Comparison of ENCODE assay signal across 9 mouse cellular contexts in genomic region chr9:98424291-98424690, GRCm38 (mm10). TPM values are rescaled to one million over a fixed set of nuclear protein-coding genes. Genes with fewer than 3 reads are reported as not detected.
DNase-seq lines count a peak whose midpoint lies in the region; ATAC-seq lines count a peak whose summit lies in the region.
"Had no signal": no experiment of that assay in that cellular context is flagged by ENCODE, and none has a peak within 500 bp of the region (broad histone marks: within the 10 kb centered on the region; RNA-seq: fewer than 3 reads in every experiment).

No protein-coding gene starts in this region.

- 8% methylated on average over 8 of the region's 8 CpGs for WGBS in heart, embryonic 15.5 days
- WGBS in midbrain, embryonic 10.5 days = 2% methylated on average over 8 of the region's 8 CpGs

- intact Hi-C loops in heart, postnatal 36 days (cut with DNase I) = no loop called here

- no peak for ATAC-seq in heart, embryonic 15.5 days (replicated peaks; ENCODE audit: insufficient number of reproducible peaks, insufficient read depth, low FRiP score, low read depth)

- DNase-seq in heart, postnatal 36 days = no peak
- DNase-seq in NIH3T3 (ENCODE audit: low read depth) = peak; percentile 17
- peak; percentile 10 for DNase-seq in forelimb bud, embryonic 11.5 days (ENCODE audit: low read depth, low spot score)
- peak; percentile 22 for DNase-seq in midbrain, embryonic 10.5 days (ENCODE audit: low spot score)
- DNase-seq in spleen, postnatal 4 days (ENCODE audit: low spot score in 2 of 2) = no peak
- no peak for DNase-seq in left cerebral cortex, adult 8-10 months (ENCODE audit: low spot score in 2 of 2)
- DNase-seq in spleen, postnatal 36 days (ENCODE audit: low spot score in 2 of 2) = no peak
- DNase-seq: cerebellum, adult 18-20 months had no signal

- H3K4me1 ChIP-seq in heart, embryonic 15.5 days (replicated peaks) = peaks cover 21% of the 10 kb centered on the region
- peaks cover 53% of the 10 kb centered on the region for H3K4me1 ChIP-seq in midbrain, embryonic 10.5 days

- H3K9ac ChIP-seq in heart, embryonic 15.5 days = no peak overlapping the region

- peak overlapping the region; percentile 92 for H3K4me2 ChIP-seq in heart, embryonic 15.5 days

- peaks cover 12% of the 10 kb centered on the region; the same call in 1 of the 2 replicates for H3K27me3 ChIP-seq in heart, embryonic 15.5 days
- H3K27me3 ChIP-seq in midbrain, embryonic 10.5 days (ENCODE audit: low read depth, poor library complexity, severe bottlenecking) = peaks cover 82% of the 10 kb centered on the region

- peak overlapping the region; percentile 70 for H3K4me3 ChIP-seq in heart, embryonic 15.5 days
- H3K4me3 ChIP-seq in midbrain, embryonic 10.5 days = peak overlapping the region; percentile 66

- H3K27ac ChIP-seq in heart, embryonic 15.5 days = no peak overlapping the region; the same call in 1 of the 2 replicates
- peak overlapping the region; percentile 80 for H3K27ac ChIP-seq in midbrain, embryonic 10.5 days (replicated peaks)

- H3K36me3 ChIP-seq in heart, embryonic 15.5 days = no peaks in the 10 kb centered on the region
- no peaks in the 10 kb centered on the region for H3K36me3 ChIP-seq in midbrain, embryonic 10.5 days

- no peaks in the 10 kb centered on the region for H3K9me3 ChIP-seq in heart, embryonic 15.5 days (replicated peaks)
- no peaks in the 10 kb centered on the region for H3K9me3 ChIP-seq in midbrain, embryonic 10.5 days (replicated peaks)

RNA-seq across cellular contexts. Expression of gene Rbp1, which starts 1.5 kb away (rescaled TPM):
- 51.7 and 53.7 TPM in 2 replicates for polyA plus RNA-seq in heart, embryonic 15.5 days (2015; fragmentation: Nextera tagmentation; extraction: Ambion mirVana)
- 1 to 10 TPM; 6.7 to 7.5 TPM for total RNA-seq in heart, postnatal 36 days (2021)
- polyA plus RNA-seq in midbrain, embryonic 10.5 days (2016; fragmentation: Nextera tagmentation; extraction: Ambion mirVana) = 25.5 and 29.8 TPM in 2 replicates
- total RNA-seq in left cerebral cortex, adult 8-10 months (2022) = 1 to 10 TPM; 4.9 to 6.4 (median 5.8) TPM

Comparison
In these comparisons a context has a peak if more than half of its experiments do, and no peak if none do; other contexts are left out.
1. DNase-seq: peak in NIH3T3 (single experiment), forelimb bud, embryonic 11.5 days (single experiment) and midbrain, embryonic 10.5 days (single experiment); none in heart, postnatal 36 days (0 of 2), spleen, postnatal 4 days (0 of 2), left cerebral cortex, adult 8-10 months (0 of 2) and spleen, postnatal 36 days (0 of 2).